Mouse (Mus musculus): ENCODE results near the gene Foxp3.

The Foxp3 gene

GRCm38 (mm10) chrX:7617889-7618551 is 44.6 kb downstream of the Foxp3 start:
- no peak for DNase-seq

- DNase-seq: no peak
Measured at GRCm38 (mm10) chrX:7632560-7632959, 59.1 kb downstream of the Foxp3 start.

- DNase-seq: no peak
Measured at GRCm38 (mm10) chrX:7635101-7635500, 61.7 kb downstream of the Foxp3 start.

GRCm38 (mm10) chrX:7638401-7639091 is 65.1 kb downstream of the Foxp3 start, which contains the start of gene Syp:
Gene Syp (plus strand): TSS chrX:7638471.
- DNase-seq: peak; percentile 94

GRCm38 (mm10) chrX:7639536-7640325 is 66.3 kb downstream of the Foxp3 start:
- peak; percentile 66 for DNase-seq

- DNase-seq: peak; percentile 45
Measured at GRCm38 (mm10) chrX:7640785-7641184, 67.3 kb downstream of the Foxp3 start.

Data from cerebellum, adult 9-10 months (tissue).